Mouse (Mus musculus): ENCODE measurements around the gene Tnfsf14.

GRCm38 (mm10) chr17:57182871-57183270 is 11.1 kb downstream of the Tnfsf14 start:
- TF ChIP-seq CTCF (IDR thresholded peaks at IDR 0.05; ENCODE audit: insufficient read depth, low read length) = no peak
- TF ChIP-seq POLR2A (IDR thresholded peaks at IDR 0.05; ENCODE audit: borderline replicate concordance, extremely low read depth, low read depth, low read length) = no peak

Data from lung, adult 2 months (tissue).